Mouse (Mus musculus) heart, embryonic 12.5 days (tissue): ENCODE results near the gene Tnpo1. TPM values are rescaled to one million over a fixed set of nuclear protein-coding genes. Genes with fewer than 3 reads are reported as not detected.
A peak's percentile ranks its signal among the peaks of the same experiment; 100 is the strongest.

Experiments
- ATAC-seq: fragments of 200-750 bp; cut with Nextera tagmentation; 2 replicates; pipeline ENCODE4 v1.8.0; 2017; ENCODE audit warnings: moderate TSS enrichment, moderate library complexity; ENCODE audit not compliant: insufficient number of reproducible peaks, low FRiP score
- H3K27ac ChIP-seq: fragments of 300-500 bp; sonication (generic); 2 replicates; pipeline ENCODE4 v1.5.1; 2016; ENCODE audit warnings: mild to moderate bottlenecking, moderate library complexity; ENCODE audit not compliant: poor library complexity, severe bottlenecking
- H3K27me3 ChIP-seq: fragments of 300-500 bp; sonication (generic); replicated peaks from 2 replicates; pipeline ENCODE4 v1.6.1; 2016; ENCODE audit warnings: mild to moderate bottlenecking, moderate library complexity
- H3K36me3 ChIP-seq: fragments of 300-500 bp; sonication (generic); 2 replicates; pipeline ENCODE4 v1.6.1; 2016; ENCODE audit warnings: mild to moderate bottlenecking, moderate library complexity
- H3K4me1 ChIP-seq: fragments of 300-500 bp; sonication (generic); replicated peaks from 2 replicates; pipeline ENCODE4 v1.6.1; 2016; ENCODE audit warnings: mild to moderate bottlenecking
- H3K4me2 ChIP-seq: fragments of 300-500 bp; sonication (generic); 2 replicates; pipeline ENCODE4 v1.6.1; 2016; ENCODE audit warnings: mild to moderate bottlenecking, moderate library complexity
- H3K4me3 ChIP-seq: fragments of 300-500 bp; sonication (generic); 2 replicates; pipeline ENCODE4 v1.5.1; 2016; ENCODE audit warnings: mild to moderate bottlenecking
- H3K9ac ChIP-seq: fragments of 300-500 bp; sonication (generic); 2 replicates; pipeline ENCODE4 v1.6.1; 2016; ENCODE audit warnings: mild to moderate bottlenecking, moderate library complexity
- H3K9me3 ChIP-seq: fragments of 300-500 bp; sonication (generic); replicated peaks from 2 replicates; pipeline ENCODE4 v1.6.1; 2016; ENCODE audit warnings: mild to moderate bottlenecking, moderate library complexity
- WGBS: fragments of 180-500 bp; shearing (Covaris S2); methylation state at CpG from one replicate; pipeline ENCODE4 v1.1.7; 2016; 5-methylcytosine and 5-hydroxymethylcytosine counted together
- polyA plus RNA-seq: library from polyadenylated mRNA; unstranded; fragments of >200 nt; fragmentation: Nextera tagmentation; extraction: Ambion mirVana; gene quantifications from 2 replicates; pipeline ENCODE4 v1.2.1, GENCODE M21; 2016

Tnpo1 gene
- polyA plus RNA-seq, 1 experiment from 2014 or later, result 54.1 TPM

DNA sequence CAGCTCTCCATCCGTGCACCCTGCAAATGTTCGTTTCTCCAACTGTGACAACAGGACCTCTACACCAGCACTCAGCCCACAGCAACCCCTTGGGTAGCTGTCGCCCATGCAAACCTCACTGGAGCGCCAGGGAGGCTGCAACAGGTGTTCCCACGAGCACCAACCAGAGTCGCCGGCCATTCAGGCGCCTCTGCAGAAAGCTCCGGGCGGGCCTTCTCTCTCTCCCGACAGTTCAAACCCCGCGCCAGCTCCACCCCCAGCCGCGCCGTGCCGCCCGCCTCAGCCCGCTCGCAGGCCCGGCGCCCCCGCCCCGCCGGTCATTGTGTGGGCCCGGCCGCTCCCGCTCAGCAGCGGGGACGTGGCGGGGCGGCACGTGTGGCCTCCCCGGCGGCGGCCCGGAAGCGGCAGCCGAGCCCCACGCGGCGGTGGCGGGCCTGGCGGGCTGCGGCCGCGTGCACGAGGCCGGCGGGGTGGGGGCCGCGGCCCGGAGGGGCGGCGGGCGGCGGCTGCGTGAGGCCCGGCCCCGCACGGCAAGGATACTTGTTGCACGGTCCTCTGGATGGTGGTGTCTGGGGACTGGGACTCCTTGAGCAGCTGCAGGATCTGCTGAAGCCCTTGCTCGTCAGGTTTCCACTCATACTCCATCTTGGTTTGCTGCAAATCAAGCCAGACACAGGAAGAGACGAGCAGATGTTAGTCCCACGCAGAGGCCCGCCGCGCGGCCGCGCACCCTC lies 35.9 kb downstream of the Tnpo1 start:
- ATAC-seq, result peak; percentile 86
- Histone ChIP-seq H3K27me3 (no peaks in the 10 kb centered on the region), H3K9ac (peak overlapping the region; percentile 93), H3K36me3 (peaks cover 30% of the 10 kb centered on the region), H3K9me3 (no peaks in the 10 kb centered on the region), H3K27ac (peak overlapping the region; percentile 95), H3K4me2 (peak overlapping the region; percentile 95), H3K4me1 (peaks cover 36% of the 10 kb centered on the region), H3K4me3 (peak overlapping the region; percentile 77)
- WGBS, result 3% methylated on average over 62 of the region's 71 CpGs

GRCm38 (mm10) chr13:98889211-98889610 lies 37.0 kb downstream of the Tnpo1 start:
- 90% methylated on average over 11 of the region's 12 CpGs for WGBS
- Histone ChIP-seq H3K4me3 (no peak overlapping the region), H3K9me3 (no peaks in the 10 kb centered on the region), H3K9ac (peak overlapping the region; percentile 12; the same call in 1 of the 2 replicates), H3K4me2 (peak overlapping the region; percentile 36), H3K4me1 (peaks cover 34% of the 10 kb centered on the region), H3K27ac (no peak overlapping the region), H3K27me3 (no peaks in the 10 kb centered on the region), H3K36me3 (peaks cover 37% of the 10 kb centered on the region)
- no peak for ATAC-seq

- Histone ChIP-seq H3K27me3 (no peaks in the 10 kb centered on the region), H3K27ac (no peak overlapping the region), H3K4me3 (no peak overlapping the region), H3K4me2 (no peak overlapping the region), H3K9me3 (no peaks in the 10 kb centered on the region), H3K9ac (no peak overlapping the region), H3K36me3 (peaks cover 80% of the 10 kb centered on the region), H3K4me1 (peaks cover 8% of the 10 kb centered on the region)
- 94% methylated on average over 5 of the region's 5 CpGs for WGBS
- ATAC-seq, result no peak
Observed at GRCm38 (mm10) chr13:98883774-98884173, 42.4 kb downstream of the Tnpo1 start.

DNA sequence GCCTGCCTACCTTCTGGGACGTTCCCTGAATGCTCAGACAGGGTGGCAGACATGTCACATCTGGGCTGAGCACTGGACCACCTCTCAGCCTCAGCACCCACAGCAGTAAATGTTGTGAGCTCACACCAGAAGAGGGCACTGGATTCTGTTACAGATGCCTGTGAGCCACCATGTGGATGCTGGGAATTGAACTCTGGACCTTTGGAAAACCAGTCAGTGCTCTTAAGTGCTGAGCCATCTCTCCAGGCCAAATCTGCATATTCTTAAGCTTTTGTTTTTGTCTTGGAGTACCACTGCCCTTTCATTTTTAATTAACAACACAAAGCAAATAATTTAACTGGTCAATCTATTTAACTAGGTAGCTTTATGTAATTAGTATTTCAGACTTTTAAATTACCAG lies 44.2 kb downstream of the Tnpo1 start:
- H3K36me3 ChIP-seq, result peaks cover 81% of the 10 kb centered on the region

GRCm38 (mm10) chr13:98880336-98880735 lies 45.8 kb downstream of the Tnpo1 start:
- no peak overlapping the region for H3K4me3 ChIP-seq
- H3K9me3 ChIP-seq, result no peaks in the 10 kb centered on the region
- no peak overlapping the region for H3K27ac ChIP-seq
- H3K4me1 ChIP-seq, result 0 out of 2 replicates have a peak, but pooled peaks cover 6% of the 10 kb centered on the region
- 60% methylated on average over 2 of the region's 2 CpGs for WGBS
- peaks cover 70% of the 10 kb centered on the region for H3K36me3 ChIP-seq
- no peak overlapping the region for H3K9ac ChIP-seq
- no peaks in the 10 kb centered on the region for H3K27me3 ChIP-seq
- H3K4me2 ChIP-seq, result no peak overlapping the region
- ATAC-seq, result no peak

More for the DNA sequence above, 44.2 kb downstream of the Tnpo1 start:
- no peaks in the 10 kb centered on the region for H3K27me3 ChIP-seq
- 0 out of 2 replicates have a peak, but pooled peaks cover 6% of the 10 kb centered on the region for H3K4me1 ChIP-seq
- ATAC-seq, result no peak
- H3K4me3 ChIP-seq, result no peak overlapping the region
- H3K27ac ChIP-seq, result no peak overlapping the region
- H3K9ac ChIP-seq, result no peak overlapping the region
- WGBS, result 73% methylated on average over 1 of the region's 1 CpGs
- no peaks in the 10 kb centered on the region for H3K9me3 ChIP-seq
- H3K4me2 ChIP-seq, result no peak overlapping the region

DNA sequence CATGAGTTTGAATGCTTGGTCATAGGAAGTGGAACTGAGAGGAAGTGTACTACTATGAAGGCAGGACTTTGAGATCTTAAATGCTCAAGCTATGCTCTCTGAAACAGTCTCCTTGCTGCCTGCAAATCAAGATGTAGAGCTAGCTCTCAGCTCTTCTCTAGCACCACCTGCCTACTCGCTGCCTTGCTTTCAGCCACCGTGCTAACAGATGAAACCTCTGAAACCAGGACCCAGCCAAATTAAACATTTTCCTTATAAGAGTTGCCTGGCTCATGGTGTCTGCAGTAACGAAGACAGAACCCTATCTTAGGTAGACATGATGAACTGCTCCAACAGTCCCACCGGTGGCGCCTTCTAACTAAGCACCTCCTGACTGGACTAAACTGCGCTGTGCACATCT lies 46.8 kb downstream of the Tnpo1 start:
- Histone ChIP-seq H3K4me1 (0 out of 2 replicates have a peak, but pooled peaks cover 6% of the 10 kb centered on the region), H3K9ac (no peak overlapping the region), H3K27ac (no peak overlapping the region), H3K36me3 (peaks cover 72% of the 10 kb centered on the region), H3K27me3 (no peaks in the 10 kb centered on the region), H3K9me3 (no peaks in the 10 kb centered on the region), H3K4me3 (no peak overlapping the region), H3K4me2 (no peak overlapping the region)
- WGBS, result 92% methylated on average over 6 of the region's 6 CpGs
- no peak for ATAC-seq

DNA sequence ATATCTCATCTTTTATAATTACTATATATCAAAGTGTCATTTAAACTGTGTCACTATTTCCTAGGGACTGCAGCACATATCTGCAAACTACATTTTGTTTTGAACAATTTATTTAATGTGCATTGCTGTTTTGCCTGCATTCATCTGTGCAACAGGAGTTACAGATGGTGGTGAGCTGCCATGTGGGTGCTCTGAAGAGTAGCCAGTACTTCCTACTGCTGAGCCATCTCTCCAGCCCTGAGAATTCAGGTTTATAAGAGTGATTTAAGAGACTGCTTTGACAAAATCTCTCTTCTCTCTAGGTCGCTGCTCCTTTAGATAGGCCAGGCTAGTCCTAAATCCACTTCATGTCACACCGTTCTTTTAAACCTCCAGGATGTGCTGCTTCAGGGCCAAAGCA lies 49.0 kb downstream of the Tnpo1 start:
- H3K9me3 ChIP-seq, result no peaks in the 10 kb centered on the region
- H3K36me3 ChIP-seq, result peaks cover 70% of the 10 kb centered on the region
- no peak overlapping the region for H3K4me2 ChIP-seq
- no peak overlapping the region for H3K9ac ChIP-seq
- 0 out of 2 replicates have a peak, but pooled peaks cover 6% of the 10 kb centered on the region for H3K4me1 ChIP-seq
- ATAC-seq, result no peak
- no peak overlapping the region for H3K4me3 ChIP-seq
- 91% methylated on average over 2 of the region's 2 CpGs for WGBS
- no peak overlapping the region for H3K27ac ChIP-seq
- no peaks in the 10 kb centered on the region for H3K27me3 ChIP-seq

DNA sequence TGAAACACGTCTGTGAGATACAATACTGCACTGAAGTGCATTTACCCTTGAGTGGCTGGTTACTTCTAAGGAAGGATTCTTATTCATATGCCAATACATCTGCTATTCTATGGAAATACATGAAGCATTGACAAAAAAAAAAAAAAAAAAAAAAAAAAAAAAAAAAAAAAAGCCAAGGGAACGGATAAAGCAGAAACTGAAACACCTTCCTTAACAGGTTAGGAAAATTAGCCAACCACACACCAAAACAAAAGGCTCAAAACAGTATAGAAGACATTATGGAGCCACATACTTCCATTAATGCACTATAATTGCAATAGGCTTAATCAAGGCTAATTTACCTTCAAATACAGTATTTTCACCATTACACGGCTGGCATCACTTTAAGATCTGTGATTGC lies 51.5 kb downstream of the Tnpo1 start:
- H3K4me3 ChIP-seq, result no peak overlapping the region
- no peaks in the 10 kb centered on the region for H3K27me3 ChIP-seq
- no peak overlapping the region for H3K4me2 ChIP-seq
- peaks cover 78% of the 10 kb centered on the region for H3K36me3 ChIP-seq
- H3K27ac ChIP-seq, result no peak overlapping the region
- ATAC-seq, result no peak
- no peaks in the 10 kb centered on the region for H3K4me1 ChIP-seq
- H3K9ac ChIP-seq, result no peak overlapping the region
- H3K9me3 ChIP-seq, result no peaks in the 10 kb centered on the region
- WGBS, result 84% methylated on average over 3 of the region's 3 CpGs

DNA sequence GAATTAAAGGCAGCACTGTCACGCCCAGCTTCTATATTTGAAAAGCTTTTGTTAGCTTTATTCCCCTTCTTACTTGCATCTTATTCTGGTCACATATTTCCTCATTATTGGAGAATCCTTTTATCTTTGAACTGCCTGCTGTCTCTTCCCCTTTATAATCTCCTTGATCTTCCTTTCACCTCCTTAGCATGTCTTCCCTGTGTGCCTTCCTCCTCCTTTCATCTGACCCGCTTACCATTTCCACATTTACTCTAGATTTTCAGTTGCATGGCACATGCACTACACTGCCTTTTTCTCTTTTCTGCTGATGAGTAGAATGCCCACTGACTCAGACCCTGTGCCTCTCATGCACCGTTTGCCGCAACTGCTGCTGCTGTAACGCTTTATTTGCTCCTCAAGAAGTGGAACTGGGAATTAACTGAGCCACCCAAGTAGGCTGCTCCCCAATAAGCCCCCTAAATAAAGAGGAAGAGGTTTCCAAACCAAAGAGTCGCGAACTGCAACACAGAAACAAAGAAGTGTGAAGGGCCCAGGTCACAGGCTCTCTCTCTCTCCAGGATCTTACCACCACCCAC lies 53.8 kb downstream of the Tnpo1 start:
- Histone ChIP-seq H3K27ac (no peak overlapping the region), H3K4me3 (no peak overlapping the region)
- WGBS, result 89% methylated on average over 7 of the region's 7 CpGs

GRCm38 (mm10) chr13:98871263-98871662 lies 54.9 kb downstream of the Tnpo1 start:
- 83% methylated on average over 1 of the region's 1 CpGs for WGBS
- peaks cover 78% of the 10 kb centered on the region for H3K36me3 ChIP-seq

More for the DNA sequence above, 53.8 kb downstream of the Tnpo1 start:
- H3K36me3 ChIP-seq, result peaks cover 77% of the 10 kb centered on the region
- no peaks in the 10 kb centered on the region for H3K27me3 ChIP-seq
- no peak overlapping the region for H3K4me2 ChIP-seq
- H3K4me1 ChIP-seq, result no peaks in the 10 kb centered on the region
- no peaks in the 10 kb centered on the region for H3K9me3 ChIP-seq
- no peak overlapping the region for H3K9ac ChIP-seq
- ATAC-seq, result no peak

GRCm38 (mm10) chr13:98868236-98868923 lies 57.8 kb downstream of the Tnpo1 start:
- Histone ChIP-seq H3K4me2 (no peak overlapping the region), H3K9ac (no peak overlapping the region), H3K4me1 (no peaks in the 10 kb centered on the region), H3K9me3 (no peaks in the 10 kb centered on the region), H3K27me3 (no peaks in the 10 kb centered on the region), H3K4me3 (no peak overlapping the region), H3K36me3 (peaks cover 82% of the 10 kb centered on the region), H3K27ac (no peak overlapping the region)
- ATAC-seq, result no peak
- WGBS, result 88% methylated on average over 9 of the region's 9 CpGs

More at GRCm38 (mm10) chr13:98871263-98871662, 54.9 kb downstream of the Tnpo1 start:
- H3K9me3 ChIP-seq, result no peaks in the 10 kb centered on the region
- H3K4me3 ChIP-seq, result no peak overlapping the region
- H3K27ac ChIP-seq, result no peak overlapping the region; the same call in 1 of the 2 replicates
- no peak overlapping the region for H3K4me2 ChIP-seq
- H3K27me3 ChIP-seq, result no peaks in the 10 kb centered on the region
- no peak for ATAC-seq
- no peaks in the 10 kb centered on the region for H3K4me1 ChIP-seq
- no peak overlapping the region for H3K9ac ChIP-seq
